Mouse (Mus musculus): ENCODE data around the gene Fbh1. TPM values are rescaled to one million over a fixed set of nuclear protein-coding genes. Genes with fewer than 3 reads are reported as not detected.

Fbh1 gene
- polyA plus RNA-seq (2021) = 119 TPM

DNA sequence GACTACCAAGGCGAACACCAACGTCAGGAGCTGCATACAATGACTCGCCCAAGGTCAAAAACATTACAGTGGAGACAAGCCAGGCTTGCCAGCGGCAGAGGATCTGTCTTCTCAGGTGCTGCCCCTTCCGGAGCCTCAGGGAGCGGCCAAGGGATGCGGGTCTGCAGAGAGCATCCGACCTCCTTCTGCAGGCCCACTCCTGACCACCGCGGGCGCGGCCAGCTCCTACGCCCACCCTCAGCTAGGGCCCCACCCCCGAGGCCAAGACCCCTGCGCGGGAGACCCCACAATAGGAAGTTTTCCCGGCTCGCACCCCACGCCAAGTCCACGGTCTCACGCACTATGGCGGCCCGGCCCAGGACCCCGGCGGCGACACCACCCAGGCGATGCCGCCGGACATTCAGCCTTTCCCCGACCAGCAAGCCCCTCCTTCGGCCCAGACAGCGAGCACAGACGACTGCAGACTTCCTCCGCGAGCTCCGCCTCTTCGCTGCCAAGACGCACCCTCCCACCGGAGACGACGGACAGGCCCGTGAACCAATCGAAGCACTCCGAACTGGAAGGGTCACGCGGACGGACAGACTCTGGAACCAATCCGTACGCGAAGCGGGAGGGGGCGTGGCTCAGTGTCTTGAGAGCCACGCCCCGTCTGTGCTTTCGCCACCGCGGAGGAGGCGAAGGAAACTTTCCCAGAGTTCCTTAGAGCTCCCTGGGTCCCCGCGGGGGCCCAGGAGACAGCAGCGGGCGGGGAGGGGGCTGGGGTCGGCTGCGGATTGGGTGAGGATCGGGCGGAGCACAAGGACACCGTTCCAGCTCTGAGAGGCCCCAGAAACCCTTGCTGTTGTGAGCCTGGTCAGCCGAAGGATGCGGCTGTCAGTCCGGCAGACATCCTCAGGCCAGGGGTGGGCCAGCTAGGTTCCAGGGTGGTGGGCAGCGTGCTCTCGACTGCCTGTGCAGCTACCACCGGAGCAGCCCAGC lies at the start of gene Fbh1, which contains the start of gene Ankrd16:
Gene Fbh1, minus strand, starts transcription at position 492 of the 978 bp plus-strand sequence.
Gene Ankrd16, plus strand, starts transcription at position 786 of the 978 bp plus-strand sequence.
- no peak for TF ChIP-seq CTCF (IDR thresholded peaks at IDR 0.05)
- H3K27me3 ChIP-seq = no peaks in the 10 kb centered on the region
- in situ Hi-C loops (cut with MboI; ENCODE audit: low pct_unique_long_range_greater_than_20kb) = loop anchor here (5.0 to 25.0 kb wide), 2 partner anchors 635 to 1460 kb away; no protein-coding TSS in a partner anchor
- peak; percentile 100 for DNase-seq (ENCODE audit: low read depth, low spot score)
- ChIA-PET POLR2A (interaction anchor here (0.6 to 1.5 kb wide), 2 partner anchors 11 to 404 kb away, joined by 3 to 5 read pairs; no protein-coding TSS in a partner anchor), CTCF (no interaction called here)
- ATAC-seq = peak; percentile 96

DNA sequence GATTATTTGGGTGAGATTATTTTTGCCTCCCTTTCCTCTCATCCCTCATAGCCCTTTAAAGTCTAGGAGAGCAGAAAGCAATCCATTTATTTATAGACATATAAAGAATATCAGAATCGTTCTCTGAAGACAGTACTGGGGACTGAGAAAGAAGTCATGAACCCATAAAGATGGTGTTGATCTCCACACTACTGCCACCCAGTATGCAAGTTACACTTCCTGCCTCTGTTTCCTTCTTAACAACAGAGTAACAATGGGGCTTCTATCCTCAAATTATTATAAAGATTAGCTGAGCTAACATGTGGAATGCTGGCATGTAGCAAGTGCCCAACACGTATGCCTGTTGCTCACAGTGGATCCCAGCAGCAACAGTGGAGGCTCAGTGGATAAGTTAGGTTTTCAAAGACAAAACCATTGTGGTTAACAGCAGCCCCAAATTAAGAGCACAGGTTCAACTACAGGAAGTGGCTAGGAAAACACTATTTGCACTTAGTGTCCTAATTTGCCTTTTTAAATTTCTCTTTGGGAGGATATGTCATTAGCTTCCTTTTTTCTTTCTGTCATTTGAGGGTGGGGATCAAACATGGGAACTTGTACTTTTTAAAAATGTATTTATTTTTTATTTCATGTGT lies 24.0 kb upstream of the Fbh1 start:
- no peak for TF ChIP-seq CTCF (IDR thresholded peaks at IDR 0.05)
- no peaks in the 10 kb centered on the region for H3K27me3 ChIP-seq
- ATAC-seq = no peak
- POLR2A ChIA-PET = no interaction called here
- in situ Hi-C loops (cut with MboI; ENCODE audit: low pct_unique_long_range_greater_than_20kb) = no loop called here
- no peak for DNase-seq (ENCODE audit: low read depth, low spot score)
- CTCF ChIA-PET = interaction anchor here (1.5 kb wide), 1 partner anchor 8 kb away, joined by 3 read pairs; no protein-coding TSS in a partner anchor

DNA sequence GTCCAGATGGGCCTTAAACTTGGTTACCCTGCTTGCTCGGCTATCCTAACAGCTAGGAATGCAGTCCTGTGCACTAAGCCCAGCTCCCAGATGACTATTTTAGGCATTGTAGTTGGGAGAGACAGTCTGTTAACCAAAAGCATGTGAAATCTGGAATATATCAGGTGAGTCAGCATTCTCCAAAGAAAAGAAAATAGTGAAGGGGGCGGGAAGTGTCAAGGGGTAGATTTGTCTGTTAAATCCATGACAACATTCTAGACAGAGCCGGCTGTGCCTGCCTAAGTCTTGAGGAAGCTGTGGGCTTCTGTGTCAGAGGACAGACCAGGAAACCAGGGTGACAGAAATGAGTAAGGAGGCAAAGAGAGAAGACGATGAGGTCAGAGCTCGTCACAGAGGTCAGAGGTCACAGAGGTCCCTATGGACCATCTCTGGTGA lies 20.6 kb upstream of the Fbh1 start:
- POLR2A ChIA-PET = no interaction called here
- in situ Hi-C loops (cut with MboI; ENCODE audit: low pct_unique_long_range_greater_than_20kb) = loop anchor here (25.0 kb wide), 1 partner anchor 1439 kb away; no protein-coding TSS in a partner anchor
- no peaks in the 10 kb centered on the region for H3K27me3 ChIP-seq
- DNase-seq (ENCODE audit: low read depth, low spot score) (peak; percentile 51), ATAC-seq (peak; percentile 88)
- TF ChIP-seq CTCF (IDR thresholded peaks at IDR 0.05) = no peak
- CTCF ChIA-PET = no interaction called here

DNA sequence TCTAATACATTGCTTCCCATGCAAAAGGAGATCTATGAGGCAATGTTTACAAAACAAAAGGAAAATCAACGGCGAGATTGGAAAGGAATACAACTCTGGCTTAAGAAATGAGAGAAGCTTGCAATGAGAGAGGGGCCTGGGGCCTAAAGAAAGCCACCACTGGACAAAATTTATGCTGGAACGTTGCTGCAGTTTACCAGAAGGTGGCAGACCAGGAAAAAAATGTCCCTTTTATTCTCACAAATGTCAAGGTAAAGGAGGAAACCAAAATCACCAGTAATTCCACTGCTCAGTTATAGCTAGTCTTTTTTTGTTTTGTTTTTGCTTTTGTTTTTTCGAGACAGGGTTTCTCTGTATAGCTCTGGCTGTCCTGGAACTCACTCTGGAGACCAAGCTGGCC lies 17.3 kb upstream of the Fbh1 start:
- no peaks in the 10 kb centered on the region for H3K27me3 ChIP-seq

DNA sequence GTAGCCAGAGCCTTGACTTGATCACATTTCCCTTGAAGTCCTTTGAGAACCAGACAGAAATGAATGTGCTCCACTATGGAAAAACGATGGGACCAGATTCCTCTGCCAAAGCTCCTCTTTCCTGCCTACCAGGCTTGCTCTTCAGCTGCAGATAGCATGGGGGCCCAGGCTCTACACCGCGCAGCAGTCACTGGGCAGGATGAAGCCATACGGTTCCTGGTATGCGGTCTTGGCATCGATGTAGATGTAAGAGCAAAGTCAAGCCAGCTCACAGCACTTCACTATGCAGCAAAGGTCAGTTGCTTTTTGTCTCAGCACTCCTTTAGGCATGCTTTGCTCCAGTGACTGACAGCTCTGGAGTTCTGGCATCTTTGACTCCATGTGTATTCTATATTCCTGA lies 6.8 kb upstream of the Fbh1 start:
- ChIA-PET POLR2A (no interaction called here), CTCF (interaction anchor here (2.8 kb wide), 1 partner anchor 10 kb away, joined by 8 read pairs; no protein-coding TSS in a partner anchor)
- no peak for TF ChIP-seq CTCF (IDR thresholded peaks at IDR 0.05)
- H3K27me3 ChIP-seq = no peaks in the 10 kb centered on the region
- ATAC-seq (no peak), DNase-seq (ENCODE audit: low read depth, low spot score) (no peak)
- in situ Hi-C loops (cut with MboI; ENCODE audit: low pct_unique_long_range_greater_than_20kb) = loop anchor here (25.0 kb wide), 1 partner anchor 1453 kb away; no protein-coding TSS in a partner anchor

More for the DNA sequence above, 17.3 kb upstream of the Fbh1 start:
- in situ Hi-C loops (cut with MboI; ENCODE audit: low pct_unique_long_range_greater_than_20kb) = loop anchor here (25.0 kb wide), 1 partner anchor 1443 kb away; no protein-coding TSS in a partner anchor
- TF ChIP-seq CTCF (IDR thresholded peaks at IDR 0.05) = peak; percentile 41
- no peak for ATAC-seq
- no peak for DNase-seq (ENCODE audit: low read depth, low spot score)
- CTCF ChIA-PET = interaction anchor here (2.1 kb wide), 1 partner anchor 11 kb away, joined by 8 read pairs; no protein-coding TSS in a partner anchor
- POLR2A ChIA-PET = no interaction called here

DNA sequence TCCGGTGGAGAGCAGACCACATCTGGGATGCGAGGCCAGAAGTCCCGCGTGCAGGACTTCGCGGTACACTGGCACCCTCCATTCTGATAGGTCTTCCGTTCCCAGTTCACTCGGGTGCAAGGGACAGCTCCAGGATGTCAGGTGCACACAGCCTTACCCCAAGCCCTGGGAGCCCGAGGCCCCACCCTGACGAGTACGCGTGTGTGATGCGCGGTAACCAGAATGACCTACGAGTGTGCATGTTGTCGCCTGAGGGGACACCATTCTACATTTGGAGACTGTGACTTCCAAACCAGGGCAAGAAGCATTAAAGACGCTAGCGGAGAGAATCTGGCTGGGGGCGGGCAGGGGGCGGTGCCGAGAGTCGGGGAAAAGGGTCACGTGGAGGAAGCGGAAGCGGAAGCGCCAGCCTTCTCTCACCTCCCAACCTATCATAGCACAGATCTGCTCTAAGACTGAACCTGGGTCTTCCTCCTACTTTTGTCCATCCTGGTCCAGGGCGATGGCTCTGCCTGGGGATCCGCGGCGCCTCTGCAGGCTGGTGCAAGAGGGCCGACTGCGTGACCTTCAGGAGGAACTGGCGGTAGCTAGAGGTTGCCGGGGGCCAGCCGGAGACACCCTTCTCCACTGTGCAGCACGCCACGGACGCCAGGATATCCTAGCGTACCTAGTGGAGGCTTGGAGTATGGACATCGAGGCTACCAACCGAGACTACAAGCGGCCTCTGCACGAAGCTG lies 873 bp upstream of the Fbh1 start:
- no peaks in the 10 kb centered on the region for H3K27me3 ChIP-seq
- DNase-seq (ENCODE audit: low read depth, low spot score) (peak; percentile 34), ATAC-seq (peak; percentile 72)
- CTCF ChIA-PET = no interaction called here
- POLR2A ChIA-PET = interaction anchor here (1.5 kb wide), 1 partner anchor 11 kb away, joined by 3 read pairs; no protein-coding TSS in a partner anchor
- in situ Hi-C loops (cut with MboI; ENCODE audit: low pct_unique_long_range_greater_than_20kb) = loop anchor here (5.0 to 25.0 kb wide), 2 partner anchors 634 to 1459 kb away; no protein-coding TSS in a partner anchor
- TF ChIP-seq CTCF (IDR thresholded peaks at IDR 0.05) = no peak

DNA sequence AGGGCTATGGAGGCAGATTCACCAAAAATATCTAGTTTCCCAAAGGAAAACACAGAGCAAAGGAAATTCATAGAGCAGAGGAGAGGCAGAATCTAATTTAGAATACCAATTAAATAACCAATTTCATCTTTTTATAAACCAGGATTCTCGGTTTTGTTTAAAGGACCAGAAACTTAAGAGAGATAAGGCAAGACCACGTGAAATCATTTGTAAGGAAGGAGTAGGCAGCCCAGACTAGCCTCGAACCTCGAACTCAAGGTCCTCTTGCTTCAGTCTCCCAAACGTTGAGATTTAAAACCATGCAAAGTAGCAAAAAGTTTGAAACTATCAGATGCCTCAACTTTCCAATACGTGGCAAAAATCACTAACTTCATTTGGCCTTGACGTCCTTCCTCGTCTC lies 967 bp downstream of the Fbh1 start:
- ChIA-PET CTCF (no interaction called here), POLR2A (no interaction called here)
- no peaks in the 10 kb centered on the region for H3K27me3 ChIP-seq
- in situ Hi-C loops (cut with MboI; ENCODE audit: low pct_unique_long_range_greater_than_20kb) = loop anchor here (5.0 to 25.0 kb wide), 2 partner anchors 636 to 1461 kb away; no protein-coding TSS in a partner anchor
- DNase-seq (ENCODE audit: low read depth, low spot score) (no peak), ATAC-seq (no peak)
- no peak for TF ChIP-seq CTCF (IDR thresholded peaks at IDR 0.05)

DNA sequence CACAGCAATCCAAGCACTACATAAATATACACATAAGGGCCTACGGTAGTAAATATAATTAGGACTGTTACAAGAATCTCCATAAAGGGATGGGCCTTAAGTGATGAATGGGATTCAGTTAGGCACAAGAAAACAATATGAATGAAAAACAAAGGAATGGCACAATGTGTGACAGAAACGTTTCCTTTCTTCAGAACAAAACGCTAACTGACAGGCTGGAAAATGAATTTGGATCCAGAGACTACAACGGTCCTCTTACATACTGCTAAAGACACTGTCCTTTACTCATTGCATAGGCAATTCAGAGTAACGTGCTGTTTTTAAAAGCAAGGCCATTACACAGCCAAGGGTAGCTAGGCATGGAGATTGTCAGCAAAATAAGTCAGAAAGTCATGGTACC lies 2.3 kb downstream of the Fbh1 start:
- in situ Hi-C loops (cut with MboI; ENCODE audit: low pct_unique_long_range_greater_than_20kb) = loop anchor here (5.0 to 25.0 kb wide), 2 partner anchors 637 to 1462 kb away; no protein-coding TSS in a partner anchor
- no peak for TF ChIP-seq CTCF (IDR thresholded peaks at IDR 0.05)
- no peaks in the 10 kb centered on the region for H3K27me3 ChIP-seq
- DNase-seq (ENCODE audit: low read depth, low spot score) (no peak), ATAC-seq (no peak)
- ChIA-PET POLR2A (no interaction called here), CTCF (interaction anchor here (1.4 kb wide), 1 partner anchor 9 kb away, joined by 5 read pairs; no protein-coding TSS in a partner anchor)

DNA sequence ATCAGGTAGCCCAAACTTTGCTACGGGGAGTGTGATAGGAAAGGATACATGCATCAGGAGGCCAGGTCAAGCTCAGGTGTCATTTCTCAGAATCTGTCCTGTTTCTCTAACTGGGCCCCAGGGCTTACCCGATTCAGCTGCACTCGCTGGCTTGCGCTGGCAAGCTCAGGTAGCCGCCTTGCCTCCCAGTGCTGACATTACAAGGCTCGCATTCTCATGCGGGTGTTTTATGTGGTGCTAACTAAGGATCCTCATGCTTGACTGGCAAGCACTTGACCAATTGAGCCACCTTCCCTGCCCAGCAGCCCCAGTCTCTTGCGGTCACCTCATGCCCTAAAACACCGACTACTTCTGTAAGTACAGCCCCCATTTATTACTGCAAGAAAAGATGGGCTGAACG lies 3.0 kb downstream of the Fbh1 start:
- ChIA-PET CTCF (interaction anchor here (1.4 kb wide), 1 partner anchor 9 kb away, joined by 5 read pairs; no protein-coding TSS in a partner anchor), POLR2A (no interaction called here)
- no peaks in the 10 kb centered on the region for H3K27me3 ChIP-seq
- DNase-seq (ENCODE audit: low read depth, low spot score) = no peak
- in situ Hi-C loops (cut with MboI; ENCODE audit: low pct_unique_long_range_greater_than_20kb) = loop anchor here (25.0 kb wide), 1 partner anchor 1687 kb away; the partner anchor contains the start of genes Atp5c1 and Kin
- no peak for TF ChIP-seq CTCF (IDR thresholded peaks at IDR 0.05)
- ATAC-seq = no peak
